Mouse (Mus musculus) MEL (cell line): ENCODE measurements at regions not wholly inside any gene's neighbourhood (a gene's known extent, or its start where the extent isn't known, plus 50 kb on each side); places are given as distances from the start of the nearest gene placed in this dataset.

ENCODE experiments used
- CTCF ChIP-seq, 3 experiments: IDR thresholded peaks in 2 of 3; conservative IDR thresholded peaks in 1 of 3; 2 replicates each; pipeline ENCODE4 v1.5.1; 2011 to 2012; ENCODE audit warnings: low read length in 3 of 3, low read depth in 2 of 3, mild to moderate bottlenecking in 2 of 3, improper control_type of control experiment in 1 of 3, inconsistent platforms in 1 of 3, mixed read lengths in 1 of 3, moderate library complexity in 1 of 3; ENCODE audit not compliant: control insufficient read depth in 1 of 3, insufficient read depth in 1 of 3, poor library complexity in 1 of 3, severe bottlenecking in 1 of 3
- E2F4 ChIP-seq: IDR thresholded peaks from 2 replicates; pipeline ENCODE4 v1.6.1; 2011; ENCODE audit warnings: low read depth, low read length, improper control_type of control experiment, borderline replicate concordance
- ELF1 ChIP-seq: IDR thresholded peaks from 2 replicates; pipeline ENCODE4 v1.6.1; 2014; ENCODE audit warnings: low read depth, mild to moderate bottlenecking, inconsistent platforms, low read length, improper control_type of control experiment, moderate library complexity
- EP300 ChIP-seq, 2 experiments: IDR thresholded peaks; 2 replicates each; pipeline ENCODE4 v1.6.1; 2011; ENCODE audit warnings: improper control_type of control experiment in 2 of 2, low read length in 2 of 2, low read depth in 1 of 2, mild to moderate bottlenecking in 1 of 2
- GATA1 ChIP-seq: IDR thresholded peaks from 2 replicates; pipeline ENCODE4 v1.6.1; 2011; ENCODE audit warnings: low read depth, low read length, improper control_type of control experiment
- JUND ChIP-seq: IDR thresholded peaks from 2 replicates; pipeline ENCODE4 v1.6.1; 2011; ENCODE audit warnings: low read depth, mild to moderate bottlenecking, improper control_type of control experiment, low read length
- POLR2A ChIP-seq, 2 experiments: IDR thresholded peaks; 2 replicates each; pipeline ENCODE4 v1.6.1; 2011 to 2012; ENCODE audit warnings: low read length in 2 of 2, mild to moderate bottlenecking in 2 of 2, control low read depth in 1 of 2, improper control_type of control experiment in 1 of 2, low read depth in 1 of 2, moderate library complexity in 1 of 2; ENCODE audit not compliant: control insufficient read depth in 1 of 2, insufficient read depth in 1 of 2, poor library complexity in 1 of 2
- TCF12 ChIP-seq: IDR thresholded peaks from 2 replicates; pipeline ENCODE4 v1.6.1; 2014; ENCODE audit warnings: low read depth, mild to moderate bottlenecking, inconsistent platforms, low read length, improper control_type of control experiment, moderate library complexity
- ZMIZ1 ChIP-seq: IDR thresholded peaks from 2 replicates; pipeline ENCODE4 v1.6.1; 2012; ENCODE audit warnings: low read depth, mild to moderate bottlenecking, inconsistent platforms, low read length, improper control_type of control experiment, moderate library complexity

DNA sequence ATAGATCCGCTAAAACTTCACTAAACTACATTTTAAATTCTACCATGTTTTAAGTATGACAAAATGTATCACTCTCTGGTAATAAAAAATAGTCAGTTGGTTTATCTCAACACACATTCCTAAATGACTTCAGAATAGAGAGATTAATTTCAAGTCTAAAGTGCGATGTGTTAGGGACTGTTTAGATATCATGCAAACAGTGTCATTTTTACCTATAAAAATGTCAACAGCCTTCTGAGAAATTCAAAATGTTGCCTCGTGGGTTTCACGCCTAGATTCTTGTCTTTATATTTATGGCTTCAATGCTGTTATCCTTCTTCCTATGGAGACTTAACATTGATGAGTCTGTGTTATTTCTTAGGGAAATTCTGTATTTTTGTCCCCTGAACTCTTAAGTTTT is 53.7 kb upstream of the P2ry1 start:
- TF ChIP-seq CTCF (IDR thresholded peaks at IDR 0.05 in 2 of 3, conservative IDR thresholded peaks at IDR 0.05 in 1 of 3; ENCODE audit: control insufficient read depth in 1 of 3, insufficient read depth in 1 of 3, low read depth in 2 of 3, low read length in 3 of 3, poor library complexity in 1 of 3, severe bottlenecking in 1 of 3) (no peak), GATA1 (peak; percentile 71), EP300 (IDR thresholded peaks at IDR 0.05; ENCODE audit: low read depth in 1 of 2, low read length in 2 of 2) (peak; percentile 95 to 97), E2F4 (no peak), JUND (0 out of 2 replicates have a peak, but pooled peaks have one; percentile 54), POLR2A (IDR thresholded peaks at IDR 0.05; ENCODE audit: control insufficient read depth in 1 of 2, insufficient read depth in 1 of 2, low read depth in 1 of 2, low read length in 2 of 2, poor library complexity in 1 of 2) (no peak), ELF1 (no peak), TCF12 (peak; percentile 85), ZMIZ1 (no peak)
